Comparison of ENCODE assay signal across 8 mouse cellular contexts in the genomic region with DNA sequence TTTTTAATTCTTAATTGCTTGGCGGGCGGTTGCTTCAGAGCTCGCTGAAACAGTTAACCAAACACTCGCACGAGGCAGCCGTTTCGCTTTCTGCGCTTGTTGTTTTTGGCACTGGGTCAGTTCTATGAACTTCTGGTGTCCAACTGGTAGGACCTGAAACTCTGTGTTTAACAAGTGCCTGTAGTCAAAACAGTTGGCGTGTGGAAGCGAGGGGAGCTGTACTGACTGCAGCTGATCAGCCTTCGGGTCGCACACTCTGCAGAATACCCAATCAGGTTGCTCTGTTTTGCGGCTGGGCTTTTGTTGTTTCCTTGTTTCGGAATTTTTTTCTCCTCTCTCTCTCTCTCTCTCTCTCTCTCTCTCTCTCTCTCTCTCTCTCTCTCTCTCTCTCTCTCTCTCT.
DNase-seq lines count a peak whose midpoint lies in the region; ATAC-seq and TF ChIP-seq lines count a peak whose summit lies in the region.

No protein-coding gene starts in this region.

- H3K4me2 ChIP-seq in intestine, postnatal 0 days (replicated peaks; ENCODE audit: low read depth) = peak overlapping the region; percentile 91
- H3K4me2 ChIP-seq in midbrain, embryonic 16.5 days (ENCODE audit: low read length) = peak overlapping the region; percentile 76
- peak overlapping the region; percentile 82 for H3K4me2 ChIP-seq in stomach, embryonic 16.5 days (ENCODE audit: low read depth, low read length)

- no peaks in the 10 kb centered on the region for H3K4me1 ChIP-seq in intestine, postnatal 0 days (replicated peaks; ENCODE audit: control insufficient read depth, insufficient read depth, low read length)
- H3K4me1 ChIP-seq in midbrain, embryonic 16.5 days (ENCODE audit: control insufficient read depth, insufficient read depth, low read length) = peaks cover 18% of the 10 kb centered on the region
- 0 out of 2 replicates have a peak, but pooled peaks cover 13% of the 10 kb centered on the region for H3K4me1 ChIP-seq in stomach, embryonic 16.5 days (ENCODE audit: control insufficient read depth, insufficient read depth, low read length)

- peak; percentile 36 to 50 for DNase-seq in left cerebral cortex, postnatal 14 days (ENCODE audit: low spot score in 2 of 2)
- no peak for DNase-seq in left cerebral cortex, adult 18-20 months (ENCODE audit: low spot score in 2 of 2)
- peak; percentile 47 for DNase-seq in embryo, embryonic 11.5 days (ENCODE audit: low read depth, low spot score)
- peak; percentile 98 for DNase-seq in heart, adult 11 months
- DNase-seq in liver = peak; percentile 68

- intact Hi-C loops in left cerebral cortex, postnatal 14 days (cut with DNase I) = no loop called here

- under 1% methylated on average over 14 of the region's 14 CpGs for WGBS in intestine, postnatal 0 days
- under 1% methylated on average over 14 of the region's 14 CpGs for WGBS in midbrain, embryonic 16.5 days
- WGBS in stomach, embryonic 16.5 days = under 1% methylated on average over 14 of the region's 14 CpGs

- peak overlapping the region; percentile 81; the same call in 1 of the 2 replicates for H3K27ac ChIP-seq in intestine, postnatal 0 days (ENCODE audit: low read depth, low read length)
- H3K27ac ChIP-seq in midbrain, embryonic 16.5 days (ENCODE audit: low read length) = no peak overlapping the region
- peak overlapping the region; percentile 50 for H3K27ac ChIP-seq in stomach, embryonic 16.5 days (ENCODE audit: low read length)

- ATAC-seq in intestine, postnatal 0 days = peak; percentile 48; the same call in 1 of the 2 replicates
- ATAC-seq in midbrain, embryonic 16.5 days = peak; percentile 71
- ATAC-seq in stomach, embryonic 16.5 days (ENCODE audit: insufficient read depth, low FRiP score) = peak; percentile 88; the same call in 1 of the 2 replicates

- H3K9me3 ChIP-seq in intestine, postnatal 0 days (ENCODE audit: control insufficient read depth) = no peaks in the 10 kb centered on the region
- H3K9me3 ChIP-seq in midbrain, embryonic 16.5 days (replicated peaks; ENCODE audit: control insufficient read depth, low read length, poor library complexity, severe bottlenecking) = no peaks in the 10 kb centered on the region
- no peaks in the 10 kb centered on the region for H3K9me3 ChIP-seq in stomach, embryonic 16.5 days (replicated peaks; ENCODE audit: control insufficient read depth, low read length)

- H3K36me3 ChIP-seq in intestine, postnatal 0 days (ENCODE audit: control insufficient read depth, insufficient read depth) = no peaks in the 10 kb centered on the region; the same call in 1 of the 2 replicates
- no peaks in the 10 kb centered on the region for H3K36me3 ChIP-seq in midbrain, embryonic 16.5 days (ENCODE audit: control insufficient read depth, insufficient read depth, low read length)
- H3K36me3 ChIP-seq in stomach, embryonic 16.5 days (ENCODE audit: control insufficient read depth, insufficient read depth, low read length) = no peaks in the 10 kb centered on the region

- H3K9ac ChIP-seq in intestine, postnatal 0 days (ENCODE audit: low read depth, low read length) = no peak overlapping the region
- H3K9ac ChIP-seq in midbrain, embryonic 16.5 days (ENCODE audit: low read depth, low read length) = no peak overlapping the region
- H3K9ac ChIP-seq in stomach, embryonic 16.5 days (ENCODE audit: low read length) = peak overlapping the region; percentile 66

- H3K27me3 ChIP-seq in intestine, postnatal 0 days (replicated peaks; ENCODE audit: control insufficient read depth, insufficient read depth, low read length) = no peaks in the 10 kb centered on the region
- H3K27me3 ChIP-seq in midbrain, embryonic 16.5 days (ENCODE audit: control insufficient read depth, insufficient read depth, low read depth, low read length) = 0 out of 2 replicates have a peak, but pooled peaks cover 4% of the 10 kb centered on the region
- H3K27me3 ChIP-seq in stomach, embryonic 16.5 days (ENCODE audit: control insufficient read depth, insufficient read depth, low read length) = no peaks in the 10 kb centered on the region

- peak overlapping the region; percentile 57 for H3K4me3 ChIP-seq in intestine, postnatal 0 days (ENCODE audit: low read depth, low read length)
- H3K4me3 ChIP-seq in midbrain, embryonic 16.5 days (ENCODE audit: low read depth, low read length) = peak overlapping the region; percentile 38
- peak overlapping the region; percentile 60 for H3K4me3 ChIP-seq in stomach, embryonic 16.5 days (replicated peaks; ENCODE audit: low read length)

- no peak for TF ChIP-seq CTCF in intestine, postnatal 0 days (IDR thresholded peaks at IDR 0.05; ENCODE audit: low read depth)

Comparison
In these comparisons a context has a peak if more than half of its experiments do, and no peak if none do; other contexts are left out.
1. DNase-seq: peak in left cerebral cortex, postnatal 14 days (2 of 2), embryo, embryonic 11.5 days (single experiment), heart, adult 11 months (single experiment) and liver (single experiment); none in left cerebral cortex, adult 18-20 months (0 of 2).
2. Peak in every context shown above with its lines, with median percentiles within 50 percentile points of each other: ATAC-seq, H3K4me2 ChIP-seq and H3K4me3 ChIP-seq.